Mouse (Mus musculus) activated CD4-positive, CD25-positive, alpha-beta regulatory T cell (primary cell): ENCODE results near the gene Cnih2. TPM values are rescaled to one million over a fixed set of nuclear protein-coding genes. Genes with fewer than 3 reads are reported as not detected.

Experiments
- polyA plus RNA-seq, 2 experiments: library from polyadenylated mRNA; unstranded; fragments of 100-300 nt; shearing (Covaris generic); gene quantifications; one replicate each; pipeline ENCODE4 v1.2.1; 2017

Cnih2 gene
- 1 to 10 TPM; 2.0 to 5.3 TPM for polyA plus RNA-seq

DNA sequence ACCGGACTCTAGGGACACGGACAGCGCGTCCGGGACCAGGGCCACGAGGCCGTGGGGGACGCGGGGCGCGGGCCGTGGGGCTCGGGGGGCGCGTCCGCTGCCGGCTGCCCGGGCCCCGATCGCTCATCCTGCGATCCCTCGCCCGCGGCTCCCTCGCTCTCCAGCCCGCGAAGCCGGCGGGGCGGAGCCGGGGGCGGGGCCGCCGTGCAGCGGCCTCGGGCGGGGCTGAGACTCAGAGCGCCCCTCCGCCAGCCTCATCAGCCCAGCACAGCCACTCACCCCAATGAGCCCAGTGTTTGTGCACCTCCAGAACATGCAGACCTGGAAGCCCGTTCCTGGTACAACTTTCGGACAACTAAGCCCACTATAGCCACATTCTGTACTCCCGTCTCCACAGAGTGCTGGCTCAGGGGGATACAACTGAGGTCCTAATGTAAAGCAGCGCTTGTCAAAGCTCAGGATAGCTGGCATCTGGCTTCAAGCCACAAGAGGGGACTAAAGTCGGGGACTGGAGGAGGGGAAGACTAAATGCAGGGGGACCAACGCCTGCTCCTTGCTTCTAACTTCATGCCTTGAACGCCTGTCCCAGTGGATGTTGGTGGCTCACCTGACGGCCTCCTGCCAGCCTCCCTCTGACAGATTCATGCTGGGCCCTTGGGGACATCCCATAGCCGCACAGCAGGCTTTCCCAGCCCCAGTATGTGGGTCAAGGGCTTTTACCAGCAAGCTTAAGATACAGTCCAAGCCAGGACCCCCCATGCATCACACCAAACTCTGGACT, at the start of gene Cnih2:
Gene Cnih2 (minus strand): TSS at position 159 of the 781 bp plus-strand sequence.

DNA sequence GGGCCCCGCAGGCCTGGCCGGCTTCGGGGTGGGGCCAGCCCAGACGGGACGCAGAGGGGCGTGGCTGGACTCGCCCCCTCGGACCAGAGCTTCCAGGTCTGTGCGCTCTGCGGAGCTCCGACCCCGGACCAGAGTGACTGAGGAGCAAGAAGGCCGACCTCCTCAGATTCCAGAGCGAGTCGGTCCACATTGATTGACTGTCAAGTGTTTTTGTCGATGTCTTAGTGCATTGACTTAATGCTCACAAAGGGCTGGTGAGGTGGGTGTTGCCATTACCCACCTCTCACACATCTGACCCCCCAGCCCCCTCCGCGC, 20.0 kb upstream of the Cnih2 start, which contains the start of gene Klc2:
Gene Klc2 (minus strand): TSS at position 177 of the 315 bp plus-strand sequence.

DNA sequence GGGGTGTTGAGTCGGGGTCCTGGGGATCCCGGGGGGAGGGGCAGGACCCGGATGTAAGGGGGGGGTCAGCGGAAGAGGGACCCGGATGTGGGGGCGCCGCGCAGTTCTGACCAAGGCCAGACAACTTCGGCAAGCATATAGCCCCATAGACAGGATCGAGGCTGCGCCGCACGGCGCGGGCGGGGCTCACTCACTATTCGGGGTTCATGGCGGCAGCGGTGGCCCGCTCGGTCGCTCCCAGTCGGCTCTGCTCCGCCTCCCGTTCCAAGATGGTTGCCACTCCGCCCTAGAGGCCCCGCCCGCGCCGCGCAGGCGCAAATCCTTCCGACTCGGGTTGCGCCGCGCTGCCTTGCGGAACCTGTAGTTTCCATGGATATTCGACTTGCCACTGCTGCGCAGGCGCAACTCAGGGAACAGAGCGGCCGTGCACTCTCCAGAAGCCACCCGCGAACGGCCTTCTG, 8.4 kb upstream of the Cnih2 start, which contains the start of gene Rab1b:
Gene Rab1b (minus strand): TSS at position 342 of the 461 bp plus-strand sequence.

DNA sequence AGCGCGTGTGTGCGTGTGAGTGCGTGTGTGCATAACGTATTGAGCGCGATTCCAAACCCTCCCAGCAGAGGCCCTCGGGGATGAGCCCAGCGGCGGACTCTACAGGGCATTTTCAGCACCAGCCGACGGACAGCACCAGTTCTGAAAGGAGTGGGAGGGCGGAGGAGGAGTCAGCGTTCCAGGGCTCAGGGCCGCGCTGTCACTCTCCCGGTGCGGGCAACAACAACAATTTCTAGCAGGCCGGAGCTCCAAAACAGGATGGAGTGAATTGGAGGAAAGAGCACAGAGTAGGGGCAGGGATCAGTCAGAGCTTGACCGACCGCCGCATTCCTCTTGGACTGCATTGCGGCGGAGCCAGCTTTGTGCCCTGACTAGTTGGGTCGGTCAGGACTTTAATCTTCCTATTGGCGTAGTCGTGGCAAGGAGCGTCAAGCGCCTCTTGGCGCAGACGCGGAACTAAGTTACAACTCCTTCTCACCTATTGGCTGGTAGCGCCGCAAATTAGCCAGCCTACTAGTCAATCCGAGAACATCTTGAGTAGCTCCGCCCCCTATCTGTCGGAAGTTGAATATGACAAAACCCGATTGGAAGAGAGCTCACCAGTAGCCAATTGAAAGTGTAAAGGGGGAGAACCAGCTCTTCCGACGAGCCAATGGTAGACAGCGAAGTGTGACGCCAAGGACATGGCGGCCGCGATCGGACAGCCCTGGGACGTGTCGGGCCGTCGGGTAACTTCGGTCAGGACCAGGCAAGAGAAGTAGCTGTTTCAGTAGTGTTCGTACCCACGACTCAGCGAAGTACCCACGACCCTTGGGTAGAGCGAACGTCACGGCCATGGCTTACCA, 10.2 kb downstream of the Cnih2 start, which contains the start of gene Yif1a:
Gene Yif1a (plus strand): TSS at position 655 of the 845 bp plus-strand sequence.

DNA sequence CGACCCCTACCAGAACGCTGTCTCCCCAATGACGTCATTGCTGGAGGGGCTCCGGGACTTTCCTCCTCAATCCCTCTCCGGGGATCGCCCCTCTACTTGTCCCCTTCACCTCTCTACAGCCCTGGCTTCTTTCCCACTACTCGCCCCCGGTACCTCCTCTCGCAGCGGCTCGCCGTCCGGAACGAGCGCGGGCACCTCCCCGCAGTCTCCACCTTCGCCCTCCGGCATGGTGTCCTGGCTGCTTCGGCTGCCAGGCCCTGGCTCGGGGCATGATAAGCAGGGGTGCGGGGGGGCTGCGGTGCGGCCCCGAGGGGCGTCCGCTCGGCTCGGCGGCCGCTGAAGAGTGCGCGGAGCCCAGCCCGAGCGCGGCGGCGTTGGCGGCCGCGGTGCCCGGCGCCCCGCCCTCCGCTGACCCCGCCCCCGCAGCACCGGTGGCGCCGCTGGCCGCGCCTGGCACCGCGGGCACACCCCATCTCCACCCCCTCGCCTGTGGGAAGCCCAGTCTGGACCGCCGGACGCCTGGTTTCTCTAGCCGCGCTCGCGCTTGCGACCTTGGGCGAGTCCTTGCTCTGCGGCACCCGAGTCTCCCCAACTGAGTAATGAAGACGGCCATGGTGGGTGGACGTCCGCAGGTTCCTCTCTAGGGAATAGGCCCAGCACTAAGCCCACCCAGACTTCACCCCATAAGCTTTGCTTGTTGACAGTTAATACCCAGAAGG, 13.0 kb downstream of the Cnih2 start, which contains the start of gene Tmem151a:
Gene Tmem151a (minus strand): TSS at position 387 of the 719 bp plus-strand sequence.

DNA sequence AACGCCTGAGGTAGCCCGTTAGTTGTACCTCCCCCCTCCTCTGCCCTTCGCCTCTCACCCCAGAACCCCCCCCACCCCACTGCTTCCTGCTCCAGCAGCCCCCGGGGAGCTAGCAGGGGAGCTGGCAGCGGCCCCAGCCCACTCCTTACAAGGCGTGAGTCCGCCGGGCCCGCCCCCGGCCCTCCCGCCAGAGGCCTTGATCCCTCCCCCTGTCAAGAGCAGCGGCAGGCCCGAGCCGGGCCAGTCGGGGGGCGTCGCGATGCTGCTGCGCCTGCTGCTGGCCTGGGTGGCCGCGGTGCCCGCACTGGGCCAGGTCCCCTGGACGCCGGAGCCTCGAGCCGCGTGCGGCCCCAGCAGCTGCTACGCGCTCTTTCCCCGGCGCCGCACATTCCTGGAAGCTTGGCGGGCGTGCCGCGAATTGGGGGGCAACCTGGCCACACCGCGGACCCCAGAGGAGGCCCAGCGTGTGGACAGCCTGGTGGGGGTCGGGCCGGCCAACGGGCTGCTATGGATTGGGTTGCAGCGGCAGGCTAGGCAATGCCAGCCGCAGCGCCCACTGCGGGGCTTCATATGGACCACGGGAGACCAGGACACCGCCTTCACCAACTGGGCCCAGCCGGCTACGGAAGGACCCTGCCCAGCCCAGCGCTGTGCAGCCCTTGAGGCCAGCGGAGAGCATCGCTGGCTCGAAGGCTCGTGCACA, 30.3 kb downstream of the Cnih2 start, which contains the start of gene Cd248:
Gene Cd248 (plus strand): TSS at position 212 of the 703 bp plus-strand sequence.

DNA sequence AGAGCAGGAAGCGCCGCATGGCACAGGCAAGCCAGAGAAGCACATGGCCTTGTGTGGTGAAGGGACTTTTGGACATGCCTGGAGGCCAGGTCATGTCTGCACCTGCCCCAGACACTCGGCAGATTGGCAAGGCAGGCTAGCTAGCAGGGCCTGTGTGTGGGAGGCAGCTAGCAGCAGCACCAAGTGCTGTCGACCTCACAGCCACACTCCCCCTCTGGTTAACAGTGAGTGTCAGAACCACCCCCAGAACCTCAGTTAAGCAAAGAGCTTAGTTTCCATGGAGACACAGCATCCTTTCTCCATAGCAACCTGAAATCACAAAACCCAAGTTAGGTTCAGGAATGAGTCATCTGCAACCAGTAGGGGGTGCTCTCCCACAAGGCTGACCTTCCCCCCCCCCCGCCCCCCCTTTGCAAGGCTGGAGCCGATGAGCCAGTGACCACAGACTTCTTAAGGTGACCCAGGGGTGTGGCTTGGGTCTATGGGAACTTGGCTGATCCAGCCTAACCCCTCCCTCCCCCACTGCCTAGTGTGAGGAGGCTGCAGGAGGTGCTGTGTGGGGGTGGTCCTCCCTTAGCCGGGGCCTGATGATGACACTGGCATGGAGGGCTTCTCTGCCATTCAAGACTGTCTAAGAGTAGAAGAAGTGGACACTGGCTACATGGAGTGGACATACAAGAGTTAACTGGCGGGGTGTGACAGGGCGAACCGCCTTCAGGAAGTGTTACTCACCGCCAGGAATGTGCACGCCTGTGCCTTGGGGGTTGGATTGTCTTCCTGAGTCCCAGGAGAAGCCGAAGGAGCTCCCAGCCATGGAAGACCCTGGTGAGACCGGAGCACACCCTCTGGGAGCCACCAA, 48.0 kb downstream of the Cnih2 start, which contains the start of gene Rin1:
Gene Rin1 (plus strand): TSS at position 435 of the 859 bp plus-strand sequence.

Other genes starting within 250 kb of the Cnih2 start
- gene Ctsf, start 243.4 kb downstream of the Cnih2 start, polyA plus RNA-seq = 1 to 10 TPM; 3.3 to 6.6 TPM
- gene Actn3, start 220.6 kb downstream of the Cnih2 start, polyA plus RNA-seq = under 1 TPM; 0.06 to 0.35 TPM
- 10 to 100 TPM in 1 of 2 experiments, 1 to 10 TPM in 1; 6.8 to 12.0 TPM for gene Zdhhc24, start 219.9 kb downstream of the Cnih2 start, polyA plus RNA-seq
- gene Bbs1, start 191.9 kb downstream of the Cnih2 start, polyA plus RNA-seq = under 1 TPM; 0.44 to 0.49 TPM
- 100 to 1,000 TPM in 1 of 2 experiments, 10 to 100 TPM in 1; 85.9 to 129 TPM for gene Dpp3, start 170.2 kb downstream of the Cnih2 start, polyA plus RNA-seq
- gene Peli3, start 155.4 kb downstream of the Cnih2 start, polyA plus RNA-seq = under 1 TPM; 0.35 to 0.90 TPM
- 10 to 100 TPM; 51.3 to 68.1 TPM for gene Mrpl11, start 136.4 kb downstream of the Cnih2 start, polyA plus RNA-seq
- under 1 TPM in 1 of 2 experiments, not detected in 1; 0.85 TPM for gene Npas4, start 108.2 kb downstream of the Cnih2 start, polyA plus RNA-seq
- gene Slc29a2, start 74.7 kb downstream of the Cnih2 start, polyA plus RNA-seq = 1 to 10 TPM; 1.7 to 2.1 TPM
- gene B4gat1, start 59.7 kb downstream of the Cnih2 start, polyA plus RNA-seq = 10 to 100 TPM; 12.0 to 16.9 TPM
- under 1 TPM; 0.57 to 0.63 TPM for gene AC124502.3, start 59.6 kb downstream of the Cnih2 start, polyA plus RNA-seq
- 10 to 100 TPM; 79.6 to 86.4 TPM for gene Brms1, start 57.2 kb downstream of the Cnih2 start, polyA plus RNA-seq
- not detected for gene Rin1, start 48.0 kb downstream of the Cnih2 start, polyA plus RNA-seq
- under 1 TPM in 1 of 2 experiments, not detected in 1; 0.26 TPM for gene Cd248, start 30.4 kb downstream of the Cnih2 start, polyA plus RNA-seq
- under 1 TPM in 1 of 2 experiments, not detected in 1; 0.29 TPM for gene Tmem151a, start 13.0 kb downstream of the Cnih2 start, polyA plus RNA-seq
- 10 to 100 TPM; 48.8 to 50.8 TPM for gene Yif1a, start 10.0 kb downstream of the Cnih2 start, polyA plus RNA-seq
- 100 to 1,000 TPM; 225 to 243 TPM for gene Rab1b, start 8.6 kb upstream of the Cnih2 start, polyA plus RNA-seq
- 1 to 10 TPM; 2.6 to 4.1 TPM for gene Klc2, start 20.0 kb upstream of the Cnih2 start, polyA plus RNA-seq
- 100 to 1,000 TPM in 1 of 2 experiments, 10 to 100 TPM in 1; 73.5 to 129 TPM for gene Pacs1, start 174.6 kb upstream of the Cnih2 start, polyA plus RNA-seq
- gene Sf3b2, start 196.9 kb upstream of the Cnih2 start, polyA plus RNA-seq = 100 to 1,000 TPM; 293 to 325 TPM
- under 1 TPM; 0.10 to 0.39 TPM for gene Gal3st3, start 199.8 kb upstream of the Cnih2 start, polyA plus RNA-seq
- under 1 TPM in 1 of 2 experiments, not detected in 1; 0.07 TPM for gene Catsper1, start 237.2 kb upstream of the Cnih2 start, polyA plus RNA-seq